Mouse (Mus musculus) myocyte (in vitro differentiated cells): ENCODE data around the gene Grm8.

Experiments used
- CEBPB ChIP-seq: IDR thresholded peaks from 2 replicates; pipeline ENCODE4 v1.6.1; 2011; ENCODE audit warnings: mild to moderate bottlenecking, moderate library complexity; ENCODE audit not compliant: poor library complexity, insufficient read depth, severe bottlenecking
- E2F4 ChIP-seq: IDR thresholded peaks from one replicate; pipeline ENCODE4 v1.6.1; 2011; ENCODE audit warnings: mild to moderate bottlenecking, control low read depth, moderate library complexity; ENCODE audit not compliant: insufficient read depth
- MAX ChIP-seq: IDR thresholded peaks from one replicate; pipeline ENCODE4 v1.6.1; 2011; ENCODE audit warnings: low read depth, mild to moderate bottlenecking, control low read depth
- MYOD1 ChIP-seq, 3 experiments: IDR thresholded peaks; one replicate each; pipeline ENCODE4 v1.6.1; 2011; ENCODE audit warnings: control low read depth in 2 of 3, low read depth in 2 of 3, mild to moderate bottlenecking in 2 of 3, moderate library complexity in 1 of 3; ENCODE audit not compliant: insufficient read length in 2 of 3, control insufficient read depth in 1 of 3
- MYOG ChIP-seq, 3 experiments: IDR thresholded peaks; one replicate each; pipeline ENCODE4 v1.6.1; 2011; ENCODE audit warnings: control low read depth in 2 of 3, low read depth in 2 of 3, mild to moderate bottlenecking in 2 of 3; ENCODE audit not compliant: insufficient read length in 2 of 3, control insufficient read depth in 1 of 3, insufficient read depth in 1 of 3
- POLR2A ChIP-seq: IDR thresholded peaks from one replicate; pipeline ENCODE4 v1.6.1; 2011; ENCODE audit warnings: low read depth, mild to moderate bottlenecking, control low read depth, moderate library complexity; ENCODE audit not compliant: insufficient read length
- POLR2AphosphoS2 ChIP-seq: IDR thresholded peaks from one replicate; pipeline ENCODE4 v1.6.1; 2011; ENCODE audit warnings: low read depth, control low read depth; ENCODE audit not compliant: insufficient read length
- REST ChIP-seq: IDR thresholded peaks from one replicate; pipeline ENCODE4 v1.6.1; 2011; ENCODE audit warnings: mild to moderate bottlenecking, control low read depth, moderate library complexity; ENCODE audit not compliant: insufficient read depth, insufficient read length
- SRF ChIP-seq: IDR thresholded peaks from one replicate; pipeline ENCODE4 v1.6.1; 2011; ENCODE audit warnings: low read depth; ENCODE audit not compliant: control insufficient read depth, insufficient read length
- TCF12 ChIP-seq: IDR thresholded peaks from one replicate; pipeline ENCODE4 v1.6.1; 2011; ENCODE audit warnings: mild to moderate bottlenecking, control low read depth; ENCODE audit not compliant: poor library complexity, insufficient read depth, severe bottlenecking
- TCF3 ChIP-seq: IDR thresholded peaks from one replicate; pipeline ENCODE4 v1.6.1; 2011; ENCODE audit warnings: low read depth, control low read depth; ENCODE audit not compliant: insufficient read length
- USF1 ChIP-seq: IDR thresholded peaks from one replicate; pipeline ENCODE4 v1.6.1; 2011; ENCODE audit warnings: low read depth, mild to moderate bottlenecking, control low read depth, moderate library complexity

GRCm38 (mm10) chr6:27997250-27997649, 137.7 kb downstream of the Grm8 start:
- TF ChIP-seq POLR2A (no peak), TCF3 (no peak), TCF12 (no peak), MAX (no peak), POLR2AphosphoS2 (no peak), MYOG (IDR thresholded peaks at IDR 0.05; ENCODE audit: control insufficient read depth in 1 of 3, insufficient read depth in 1 of 3, insufficient read length in 2 of 3, low read depth in 2 of 3) (no peak), E2F4 (no peak), USF1 (no peak), MYOD1 (IDR thresholded peaks at IDR 0.05; ENCODE audit: control insufficient read depth in 1 of 3, insufficient read length in 2 of 3, low read depth in 2 of 3) (no peak), REST (no peak), CEBPB (no peak), SRF (no peak)
